Mouse (Mus musculus): Measurements from ENCODE around the gene Nlrc4. TPM values are rescaled to one million over a fixed set of nuclear protein-coding genes. Genes with fewer than 3 reads are reported as not detected.

Gene Nlrc4
- total RNA-seq, 2 experiments from 2014 or later, result 0.16 to 0.41 TPM

DNA sequence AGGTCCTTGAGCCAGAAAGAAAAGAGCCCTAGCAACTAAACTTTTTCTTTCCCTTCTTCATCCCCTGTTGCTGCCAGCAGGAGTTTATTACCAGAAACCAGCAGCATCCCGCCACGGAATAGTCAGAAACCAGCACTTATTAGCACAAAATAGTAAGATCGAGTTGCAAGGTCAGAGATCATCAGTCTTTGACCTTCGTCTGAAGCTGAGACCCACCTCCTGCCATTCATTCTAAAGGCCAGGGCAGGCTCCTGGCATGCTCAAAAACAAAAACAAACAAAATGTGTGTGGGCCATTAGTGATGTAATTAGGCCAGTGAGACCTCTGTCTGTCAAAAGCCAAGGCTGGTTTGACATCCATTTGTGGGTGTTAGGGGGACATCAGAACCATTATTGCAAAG lies 40.8 kb downstream of the Nlrc4 start:
- H3K27ac ChIP-seq, result no peak overlapping the region
- no peak for DNase-seq (ENCODE audit: extremely low spot score in 1 of 2, low spot score in 2 of 2)
- no peak for TF ChIP-seq CTCF (IDR thresholded peaks at IDR 0.05)
- intact Hi-C loops (cut with DNase I), result no loop called here
- H3K4me3 ChIP-seq, result no peak overlapping the region

DNA sequence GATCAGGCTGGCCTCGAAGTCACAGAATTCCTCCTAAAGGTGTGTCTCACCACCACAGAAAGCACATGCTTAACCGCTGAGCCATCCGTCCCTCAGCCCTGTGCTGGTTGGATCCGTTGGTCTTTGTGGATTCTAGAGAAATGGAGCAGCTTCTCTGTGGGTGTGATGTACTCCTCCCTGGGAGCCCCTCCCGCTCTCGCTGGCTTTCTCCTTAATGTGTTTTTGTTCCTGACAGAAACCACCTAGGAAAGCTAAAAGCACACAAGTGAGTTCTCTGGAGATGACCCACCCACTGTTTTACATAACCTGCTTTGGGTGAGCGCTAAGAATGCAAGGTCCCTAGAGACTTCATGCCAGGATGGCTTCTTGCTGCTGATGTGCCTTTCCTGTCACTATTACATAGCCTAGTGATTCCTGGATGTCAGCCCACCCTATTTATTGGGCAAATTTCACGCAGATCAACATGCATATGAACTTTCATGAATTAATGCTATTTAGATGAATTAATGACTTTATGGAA lies 42.0 kb downstream of the Nlrc4 start:
- H3K27ac ChIP-seq, result no peak overlapping the region
- H3K4me3 ChIP-seq, result no peak overlapping the region
- TF ChIP-seq CTCF (IDR thresholded peaks at IDR 0.05), result no peak
- intact Hi-C loops (cut with DNase I), result no loop called here
- DNase-seq (ENCODE audit: extremely low spot score in 1 of 2, low spot score in 2 of 2), result no peak

DNA sequence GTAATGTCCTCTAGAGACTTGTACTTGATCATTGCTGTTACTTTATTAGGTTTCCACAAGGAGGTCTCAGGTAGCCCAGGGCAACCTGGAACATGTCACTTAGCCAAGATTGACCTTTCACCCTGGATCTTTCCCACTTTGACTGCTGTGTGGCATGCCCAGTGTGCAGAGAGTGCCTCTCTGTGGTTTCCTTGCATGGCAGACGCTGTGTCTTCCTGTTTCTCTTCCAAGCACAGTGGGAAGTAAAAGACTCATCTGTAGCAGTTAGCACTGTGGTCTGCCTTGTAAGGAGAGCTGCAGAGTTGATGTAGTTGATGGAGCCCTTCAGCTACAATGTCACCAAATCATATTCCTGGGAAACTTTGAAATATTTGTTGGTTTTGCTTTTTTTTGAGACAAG lies 44.3 kb downstream of the Nlrc4 start:
- intact Hi-C loops (cut with DNase I), result no loop called here
- H3K4me3 ChIP-seq, result no peak overlapping the region
- TF ChIP-seq CTCF (IDR thresholded peaks at IDR 0.05), result no peak
- DNase-seq (ENCODE audit: extremely low spot score in 1 of 2, low spot score in 2 of 2), result no peak
- no peak overlapping the region for H3K27ac ChIP-seq

DNA sequence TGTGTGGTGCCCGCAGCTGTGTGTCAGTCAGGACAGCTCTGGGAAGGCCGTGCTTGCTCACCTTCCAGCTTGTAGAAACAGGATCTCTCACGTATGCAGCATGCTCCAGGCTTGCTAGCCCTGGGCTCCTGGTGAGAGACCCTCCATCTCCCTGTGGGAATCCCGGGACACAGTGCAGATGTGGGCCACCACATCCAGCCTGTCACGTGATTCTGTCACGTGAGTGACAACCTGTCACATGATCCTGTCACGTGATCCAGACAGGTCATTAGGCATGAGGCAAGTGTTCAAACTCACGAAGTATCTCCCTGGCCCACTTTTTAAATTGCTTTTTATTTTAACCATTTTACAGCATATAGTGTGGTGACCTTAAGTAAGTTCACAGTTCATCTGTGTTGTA lies 45.6 kb downstream of the Nlrc4 start:
- intact Hi-C loops (cut with DNase I), result no loop called here
- H3K27ac ChIP-seq, result no peak overlapping the region
- no peak for TF ChIP-seq CTCF (IDR thresholded peaks at IDR 0.05)
- DNase-seq (ENCODE audit: extremely low spot score in 1 of 2, low spot score in 2 of 2), result no peak
- H3K4me3 ChIP-seq, result no peak overlapping the region

DNA sequence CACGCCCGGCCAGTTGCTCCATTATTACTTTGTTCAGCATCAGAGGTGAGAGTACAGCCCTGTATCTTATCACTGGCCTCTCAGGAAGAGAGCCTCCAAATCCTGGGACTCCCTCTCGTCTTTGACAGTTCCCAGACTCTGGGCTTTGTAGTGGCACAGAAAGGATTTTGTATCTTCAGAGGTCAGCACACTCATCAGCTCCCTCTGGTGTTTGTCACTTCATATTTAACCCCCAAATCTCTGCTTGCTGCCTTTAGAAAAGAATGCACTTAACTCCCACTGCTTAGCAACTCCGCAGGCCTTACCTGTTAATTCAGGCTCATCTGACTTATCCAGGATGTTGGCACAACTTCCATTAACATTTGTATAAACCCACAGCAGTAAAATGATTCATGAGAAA lies 49.2 kb downstream of the Nlrc4 start:
- intact Hi-C loops (cut with DNase I), result no loop called here
- no peak for DNase-seq (ENCODE audit: extremely low spot score in 1 of 2, low spot score in 2 of 2)
- peak; percentile 18 for TF ChIP-seq CTCF (IDR thresholded peaks at IDR 0.05)
- H3K4me3 ChIP-seq, result no peak overlapping the region
- H3K27ac ChIP-seq, result no peak overlapping the region

DNA sequence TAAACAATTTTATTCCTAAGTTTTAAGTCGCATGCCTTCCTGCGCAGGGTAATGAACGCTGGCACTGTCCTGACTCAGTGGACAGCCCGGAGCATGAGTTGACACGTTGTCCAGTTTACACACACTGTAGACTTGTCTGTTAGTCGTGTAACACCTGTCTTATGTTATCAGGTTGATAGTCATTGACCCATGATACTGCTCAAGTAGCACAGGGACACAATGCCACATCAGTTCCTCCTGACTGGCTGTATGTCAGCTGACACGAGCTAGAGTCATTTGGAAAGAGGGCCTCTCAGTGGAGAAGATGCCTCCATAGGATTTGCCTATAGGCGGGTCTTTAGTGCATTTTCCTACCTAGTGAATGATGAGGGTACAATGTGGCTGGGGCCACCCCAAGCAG lies 52.5 kb downstream of the Nlrc4 start:
- no peak for TF ChIP-seq CTCF (IDR thresholded peaks at IDR 0.05)
- no peak overlapping the region for H3K27ac ChIP-seq
- no peak for DNase-seq (ENCODE audit: extremely low spot score in 1 of 2, low spot score in 2 of 2)
- H3K4me3 ChIP-seq, result no peak overlapping the region
- intact Hi-C loops (cut with DNase I), result no loop called here

DNA sequence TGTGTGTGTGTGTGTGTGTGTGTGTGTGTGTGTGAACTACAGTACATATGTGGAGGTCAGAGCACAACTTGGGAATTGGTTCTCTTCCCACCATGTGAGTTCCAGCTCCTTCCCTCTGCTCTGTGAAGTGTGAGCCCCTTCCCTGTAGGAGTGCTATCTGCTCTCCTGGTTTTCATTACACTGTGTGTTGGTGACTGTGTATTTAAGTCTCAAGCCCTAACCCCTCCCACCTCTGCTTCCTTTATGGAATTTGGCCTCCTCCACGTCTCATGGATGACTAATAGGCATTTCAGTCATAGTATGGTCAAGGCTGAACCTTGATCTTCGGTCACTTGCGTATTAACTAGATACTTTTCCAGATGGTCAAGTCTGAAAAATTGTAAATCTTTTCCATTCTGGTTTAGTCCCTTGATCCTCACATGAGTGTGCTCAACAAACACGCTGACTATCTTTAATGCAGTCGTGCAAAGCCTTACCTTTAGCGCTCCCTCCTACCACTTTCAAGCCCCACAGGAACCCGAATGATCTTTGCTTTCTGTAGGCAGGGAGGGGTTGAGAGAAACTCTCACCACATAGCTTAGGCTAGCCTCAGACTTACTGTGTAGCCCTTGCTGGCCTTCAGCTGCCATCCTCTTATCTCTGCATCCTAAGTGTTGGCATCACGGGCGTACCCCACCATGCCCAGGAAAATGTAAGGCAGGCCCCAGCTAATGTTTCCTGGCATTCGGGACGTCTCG lies 56.3 kb downstream of the Nlrc4 start:
- intact Hi-C loops (cut with DNase I), result no loop called here
- H3K4me3 ChIP-seq, result no peak overlapping the region
- TF ChIP-seq CTCF (IDR thresholded peaks at IDR 0.05), result no peak
- no peak for DNase-seq (ENCODE audit: extremely low spot score in 1 of 2, low spot score in 2 of 2)
- H3K27ac ChIP-seq, result no peak overlapping the region

DNA sequence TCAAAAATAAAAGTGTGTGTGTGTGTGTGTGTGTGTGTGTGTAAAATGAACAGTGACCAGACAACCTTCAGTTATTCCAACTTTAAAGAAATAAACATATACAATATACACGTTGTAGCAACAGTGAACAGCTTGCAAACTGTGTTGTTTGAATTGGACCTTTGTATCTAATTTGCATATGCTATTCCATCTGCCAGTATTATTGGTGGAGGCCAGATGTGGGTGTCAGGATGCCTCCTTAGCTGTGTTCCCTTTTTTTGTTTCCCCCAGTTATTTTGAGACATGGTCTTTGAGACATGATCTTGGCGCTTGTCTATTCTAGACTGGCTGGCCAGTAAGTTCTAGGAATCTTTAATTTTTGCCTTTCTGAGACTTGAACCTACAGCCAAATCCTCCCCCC lies 61.8 kb downstream of the Nlrc4 start:
- intact Hi-C loops (cut with DNase I), result loop anchor here (5.0 kb wide), 2 partner anchors 90 to 320 kb away; partner anchors contain the start of genes Ttc27 and Yipf4
- H3K27ac ChIP-seq, result no peak overlapping the region
- TF ChIP-seq CTCF (IDR thresholded peaks at IDR 0.05), result no peak
- no peak overlapping the region for H3K4me3 ChIP-seq
- no peak for DNase-seq (ENCODE audit: extremely low spot score in 1 of 2, low spot score in 2 of 2)

DNA sequence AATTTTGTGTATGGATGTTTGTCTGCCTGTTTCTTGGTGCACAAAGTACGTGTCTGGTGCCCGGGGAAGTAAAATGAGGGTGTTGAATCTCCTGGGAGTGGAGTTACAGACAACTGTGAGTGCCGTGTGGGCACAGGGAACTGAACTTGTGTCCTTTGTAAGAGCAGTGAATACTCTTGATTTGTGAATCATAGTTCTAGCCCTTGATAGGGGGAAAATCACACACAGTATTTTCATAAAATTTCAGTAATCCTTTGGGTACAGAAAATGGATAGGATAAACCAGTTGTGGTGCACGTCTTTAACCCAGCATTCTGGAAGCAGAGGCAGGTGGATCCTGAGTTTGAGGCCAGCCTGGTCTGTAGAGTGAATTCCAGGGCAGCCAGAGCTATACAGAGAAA lies 62.2 kb downstream of the Nlrc4 start:
- H3K4me3 ChIP-seq, result no peak overlapping the region
- no peak for DNase-seq (ENCODE audit: extremely low spot score in 1 of 2, low spot score in 2 of 2)
- no peak for TF ChIP-seq CTCF (IDR thresholded peaks at IDR 0.05)
- no peak overlapping the region for H3K27ac ChIP-seq
- intact Hi-C loops (cut with DNase I), result loop anchor here (5.0 kb wide), 2 partner anchors 91 to 321 kb away; partner anchors contain the start of genes Ttc27 and Yipf4

DNA sequence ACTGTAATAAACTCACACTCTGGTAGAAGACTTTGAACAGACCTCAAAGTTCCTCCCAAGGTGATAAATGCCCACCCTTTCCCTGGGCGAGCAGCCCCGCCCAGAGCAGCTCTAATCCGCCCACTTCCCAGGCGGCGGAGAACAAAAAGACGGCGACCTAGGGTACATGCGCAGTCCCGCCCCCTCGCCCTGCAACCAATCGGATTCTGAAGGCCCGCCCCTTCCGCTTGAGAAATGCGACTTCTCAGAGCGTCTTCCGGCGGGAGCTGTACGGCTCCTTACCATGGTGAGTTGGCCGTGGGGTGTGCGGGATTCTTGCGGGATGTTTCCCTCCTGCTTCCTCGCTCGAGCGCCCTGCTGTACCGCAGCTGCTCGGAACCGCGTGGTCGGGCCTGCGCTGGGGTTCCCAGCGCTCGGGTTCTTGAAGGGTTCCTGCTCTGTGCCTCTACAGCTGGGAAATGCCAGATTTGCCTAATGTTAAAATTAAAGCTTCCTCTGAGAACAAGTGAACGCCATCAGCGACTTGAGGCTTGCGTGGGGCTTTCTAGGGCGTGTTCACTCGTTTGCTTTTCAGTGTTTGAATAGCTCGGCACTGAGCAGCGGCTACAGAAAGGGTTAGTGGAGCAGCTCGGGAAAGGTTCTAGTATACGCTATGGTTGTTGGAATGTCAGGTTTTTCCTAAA lies 63.4 kb downstream of the Nlrc4 start, which contains the start of gene Slc30a6:
Slc30a6 (plus strand) TSS at position 226 of the 683 bp plus-strand sequence.
- intact Hi-C loops (cut with DNase I), result loop anchor here (2.0 to 5.0 kb wide), 3 partner anchors 57 to 322 kb away; partner anchors contain the start of genes Spast, Ttc27 and Yipf4
- peak within 1 kb of the TSS; percentile 89 for H3K4me3 ChIP-seq
- DNase-seq (ENCODE audit: extremely low spot score in 1 of 2, low spot score in 2 of 2), result peak; percentile 95 to 97
- H3K27ac ChIP-seq, result peak within 1 kb of the TSS; percentile 81
- TF ChIP-seq CTCF (IDR thresholded peaks at IDR 0.05), result no peak

DNA sequence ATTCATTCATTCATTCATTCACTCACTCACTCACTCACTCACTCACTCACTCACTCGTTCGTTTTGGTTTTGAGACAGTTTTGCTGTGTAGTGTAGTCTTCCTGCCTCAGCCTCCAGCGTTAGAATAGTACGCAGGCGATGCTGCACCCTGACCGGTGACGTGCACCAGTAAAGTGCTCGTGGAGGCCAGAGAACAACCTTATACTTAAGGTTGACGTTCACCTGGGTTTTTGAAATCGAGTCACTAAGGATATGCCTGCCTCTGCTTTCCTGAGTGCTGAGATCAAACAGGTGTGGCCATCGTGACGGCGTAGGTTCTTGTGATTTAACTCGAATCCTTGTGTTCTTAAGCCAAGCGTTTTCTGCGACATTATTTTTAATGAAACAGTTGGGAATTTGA lies 64.1 kb downstream of the Nlrc4 start:
- intact Hi-C loops (cut with DNase I), result loop anchor here (2.0 to 5.0 kb wide), 3 partner anchors 56 to 322 kb away; partner anchors contain the start of genes Spast, Ttc27 and Yipf4
- Histone ChIP-seq H3K4me3 (peak overlapping the region; percentile 89), H3K27ac (peak overlapping the region; percentile 44; the same call in 1 of the 2 replicates)
- no peak for TF ChIP-seq CTCF (IDR thresholded peaks at IDR 0.05)
- no peak for DNase-seq (ENCODE audit: extremely low spot score in 1 of 2, low spot score in 2 of 2)

DNA sequence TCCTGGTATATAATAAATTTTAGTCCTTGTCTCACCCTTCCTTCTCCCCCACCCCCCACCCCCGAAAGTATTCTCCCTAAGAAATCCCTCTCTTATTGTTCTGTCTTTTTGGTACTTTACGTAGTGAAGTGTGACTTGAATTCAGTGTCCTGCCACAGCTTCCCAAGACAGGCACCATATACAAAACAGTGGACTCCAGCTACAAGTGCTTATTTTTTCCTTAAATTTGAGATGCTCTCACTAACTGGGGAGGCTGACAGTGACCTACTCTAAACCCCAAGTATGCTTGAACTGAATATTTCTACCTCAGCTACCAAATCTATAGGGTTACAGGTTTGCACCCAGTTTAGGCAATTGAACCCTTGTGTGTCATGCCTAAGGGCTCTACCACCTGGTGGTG lies 64.6 kb downstream of the Nlrc4 start:
- Histone ChIP-seq H3K4me3 (no peak overlapping the region), H3K27ac (no peak overlapping the region)
- no peak for TF ChIP-seq CTCF (IDR thresholded peaks at IDR 0.05)
- no peak for DNase-seq (ENCODE audit: extremely low spot score in 1 of 2, low spot score in 2 of 2)
- intact Hi-C loops (cut with DNase I), result loop anchor here (2.0 kb wide), 1 partner anchor 56 kb away; the partner anchor contains the start of gene Spast
